Mouse (Mus musculus) monocyte, adult 5-6 weeks (primary cell): ENCODE results near the gene Kcnk15. TPM values are rescaled to one million over a fixed set of nuclear protein-coding genes. Genes with fewer than 3 reads are reported as not detected.

ENCODE experiments used
- ATAC-seq: fragments of 153-309, 156-312 bp; replicated peaks from 2 replicates; pipeline ENCODE4 v1.8.0; 2017; ENCODE audit warnings: mild to moderate bottlenecking; ENCODE audit not compliant: low TSS enrichment, insufficient number of reproducible peaks, severe bottlenecking, poor library complexity, low FRiP score
- total RNA-seq: library from RNA; stranded (forward); fragments of 200-1000, 200-491, 200-594 nt; gene quantifications from 3 replicates; pipeline ENCODE4 v1.2.3, GENCODE M21; 2017

The Kcnk15 gene
- total RNA-seq, 1 experiment from 2014 or later = not detected

- ATAC-seq = no peak
These were observed 53.7 kb downstream of the Kcnk15 start for GRCm38 (mm10) chr2:163907131-163907530.

Other genes with a start within 250 kb of the Kcnk15 start
- 811 to 879 TPM (median 868 TPM) in 3 replicates for gene Serinc3, start 208.5 kb upstream of the Kcnk15 start, total RNA-seq
- 35.5 to 40.2 TPM (median 39.7 TPM) in 3 replicates for gene Pkig, start 195.3 kb upstream of the Kcnk15 start, total RNA-seq
- 2.3 to 4.2 TPM (median 3.8 TPM) in 3 replicates for gene Ada, start 103.4 kb upstream of the Kcnk15 start, total RNA-seq
- not detected in 3 replicates for gene Ccn5, start 32.8 kb upstream of the Kcnk15 start, total RNA-seq
- not detected in 3 replicates for gene Rims4, start 65.0 kb downstream of the Kcnk15 start, total RNA-seq
- gene Ywhab, start 141.3 kb downstream of the Kcnk15 start, total RNA-seq = 50.9 to 83.0 TPM (median 67.5 TPM) in 3 replicates
- gene Pabpc1l, start 171.8 kb downstream of the Kcnk15 start, total RNA-seq = 1.9 to 3.5 TPM in 2 of 3 replicates, not detected in the other
- 304 to 378 TPM (median 341 TPM) in 3 replicates for gene Stk4, start 216.7 kb downstream of the Kcnk15 start, total RNA-seq
- 38.3 to 59.3 TPM (median 43.2 TPM) in 3 replicates for gene Tomm34, start 217.5 kb downstream of the Kcnk15 start, total RNA-seq